Mouse (Mus musculus): Measurements from ENCODE around the gene St6galnac1.

DNA sequence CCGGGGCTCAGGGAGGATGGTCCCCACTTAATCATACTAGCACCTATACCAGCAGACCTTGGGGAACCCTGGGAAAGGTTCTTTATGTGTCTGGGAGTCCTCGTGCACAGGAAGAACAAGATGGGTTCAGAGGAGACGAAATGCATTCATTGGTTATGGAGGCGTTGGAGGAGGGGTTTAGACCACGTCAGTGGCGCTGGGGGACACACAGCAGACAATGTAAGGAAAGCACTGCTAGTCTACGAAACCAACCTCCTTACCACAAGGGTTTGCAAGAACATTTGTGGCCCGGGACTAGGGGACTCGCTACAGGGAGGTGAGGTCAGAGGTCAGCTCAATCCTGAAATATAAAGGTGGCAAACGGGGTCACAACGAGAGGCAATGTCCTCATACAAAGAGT, 35.2 kb upstream of the St6galnac1 start:
- no peak for TF ChIP-seq GATA1 (IDR thresholded peaks at IDR 0.05; ENCODE audit: borderline replicate concordance, low read length)
- no peak for TF ChIP-seq FLI1 (IDR thresholded peaks at IDR 0.05; ENCODE audit: low read length)

Measured in megakaryocyte, embryonic 14.5 days (primary cell).